Mouse (Mus musculus) adipocyte (in vitro differentiated cells): Measurements from ENCODE around the gene Vmn2r69.

Experiments used
- DNase-seq: peaks from one replicate; pipeline ENCODE4 v3.0.0-alpha.2; 2016; ENCODE audit warnings: low spot score

The Vmn2r69 gene

GRCm38 (mm10) chr7:85415820-85416219, at the start of gene Vmn2r69:
Gene Vmn2r69 (minus strand): TSS chr7:85415920.
- no peak for DNase-seq
